Mouse (Mus musculus): ENCODE data around the gene Rptor.

DNA sequence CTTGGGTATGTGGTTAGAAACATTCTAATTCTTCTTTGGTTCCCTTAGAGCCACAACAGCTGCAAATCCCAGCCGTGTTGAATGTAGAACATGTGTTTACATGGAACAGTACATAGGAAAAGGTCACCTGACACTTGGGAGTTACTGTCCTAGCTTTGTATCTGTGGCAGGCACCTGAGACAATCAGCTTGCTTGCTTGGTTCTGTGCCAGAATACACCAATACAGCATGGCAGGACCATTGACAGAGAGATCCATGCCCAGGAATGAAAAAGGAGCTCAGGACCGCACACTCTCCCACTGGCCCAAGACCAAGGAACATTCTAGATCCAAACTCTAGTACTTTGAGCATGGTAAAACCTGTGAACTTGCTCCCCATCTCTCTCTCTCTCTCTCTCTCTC, 132.4 kb downstream of the Rptor start:
- TF ChIP-seq CTCF (IDR thresholded peaks at IDR 0.05; ENCODE audit: low read depth) (no peak), EP300 (IDR thresholded peaks at IDR 0.05; ENCODE audit: low read depth) (no peak)

Measured in liver, postnatal 0 days (tissue).